Mouse (Mus musculus) lung, postnatal 0 days (tissue): ENCODE data around the gene Otx2.

Experiments
- CTCF ChIP-seq: IDR thresholded peaks from 2 replicates; pipeline ENCODE4 v1.5.1; 2016; ENCODE audit warnings: antibody characterized with exemption, mild to moderate bottlenecking
- EP300 ChIP-seq: IDR thresholded peaks from 2 replicates; pipeline ENCODE4 v1.6.1; 2016; ENCODE audit warnings: antibody characterized with exemption, mild to moderate bottlenecking, control low read depth

DNA sequence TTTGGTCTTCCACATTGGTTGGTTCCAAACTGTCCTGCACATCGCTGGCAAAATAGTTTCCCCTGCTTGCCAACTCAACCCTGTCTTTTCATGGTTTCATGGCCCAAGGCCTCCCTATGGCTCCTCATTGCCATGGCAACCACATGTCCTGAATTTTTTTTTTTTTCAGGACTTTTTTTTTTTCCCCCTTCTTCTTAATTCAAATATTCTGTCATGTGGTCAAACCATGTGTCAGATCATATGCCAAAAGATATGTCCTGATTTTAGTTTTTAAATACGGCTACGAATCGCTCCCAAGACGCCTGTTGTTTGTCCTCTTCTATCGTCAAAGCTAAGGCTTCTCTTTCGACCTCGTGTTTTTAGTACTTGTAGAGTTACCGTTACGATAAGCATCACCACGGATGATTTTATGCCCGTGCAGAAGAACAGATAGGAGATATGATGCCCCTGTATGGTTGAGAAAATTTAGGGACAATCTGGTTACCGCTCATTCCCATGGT is 37.3 kb upstream of the Otx2 start:
- TF ChIP-seq CTCF (no peak), EP300 (no peak)
